Mouse (Mus musculus): Measurements from ENCODE around the gene Abr. TPM values are rescaled to one million over a fixed set of nuclear protein-coding genes. Genes with fewer than 3 reads are reported as not detected.

Abr gene
- polyA plus RNA-seq, 1 experiment from 2014 or later: 32.3 TPM

DNA sequence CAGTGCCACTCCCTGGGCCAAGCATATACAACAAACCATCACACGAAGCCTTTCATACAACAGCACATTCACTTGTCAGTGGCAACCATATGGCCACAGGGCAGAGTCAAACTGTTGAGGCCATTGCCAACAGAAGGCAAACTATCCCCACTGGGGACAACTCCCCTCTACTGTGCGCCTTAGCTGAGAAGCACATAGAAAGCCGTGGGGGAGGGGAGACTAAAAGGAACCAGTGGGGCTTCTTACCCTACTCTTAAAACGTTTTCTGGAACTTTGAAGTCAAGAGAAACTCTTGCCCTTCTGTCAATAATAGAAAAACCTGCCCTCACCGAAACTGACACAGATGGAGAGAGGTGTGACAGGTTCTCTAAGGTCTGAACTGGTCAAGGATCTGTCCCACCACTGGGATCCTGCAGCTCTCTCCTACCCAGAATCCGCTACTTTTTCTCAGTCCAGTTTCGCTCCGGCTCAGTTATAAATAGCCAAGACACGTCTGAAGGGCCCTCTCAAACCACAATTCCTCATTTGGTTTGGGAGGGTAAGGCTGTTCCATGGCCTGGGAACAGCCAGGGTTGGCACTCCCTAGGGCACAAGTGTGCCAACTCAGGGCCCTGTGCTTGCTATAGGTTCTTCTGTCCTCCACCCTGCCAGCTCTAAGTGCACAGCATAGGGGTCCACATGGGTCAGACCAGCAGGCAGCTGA is 124.9 kb downstream of the Abr start:
- Histone ChIP-seq H3K4me3 (ENCODE audit: low read depth, low read length) (no peak overlapping the region), H3K27me3 (ENCODE audit: control insufficient read depth, insufficient read depth, low read length) (no peaks in the 10 kb centered on the region), H3K9me3 (replicated peaks; ENCODE audit: control insufficient read depth, low read length) (no peaks in the 10 kb centered on the region), H3K4me2 (ENCODE audit: low read depth, low read length) (no peak overlapping the region), H3K36me3 (replicated peaks; ENCODE audit: control insufficient read depth, insufficient read depth, low read depth, low read length) (no peaks in the 10 kb centered on the region), H3K27ac (replicated peaks; ENCODE audit: low read depth, low read length) (no peak overlapping the region), H3K4me1 (ENCODE audit: control insufficient read depth, insufficient read depth, low read length) (peaks cover 2% of the 10 kb centered on the region; the same call in 1 of the 2 replicates), H3K9ac (replicated peaks; ENCODE audit: low read length) (no peak overlapping the region)
- ATAC-seq (replicated peaks; ENCODE audit: insufficient number of reproducible peaks, low FRiP score, low TSS enrichment, low read depth) (no peak), DNase-seq (ENCODE audit: low spot score) (no peak)
- 78% methylated on average over 9 of the region's 9 CpGs for WGBS

DNA sequence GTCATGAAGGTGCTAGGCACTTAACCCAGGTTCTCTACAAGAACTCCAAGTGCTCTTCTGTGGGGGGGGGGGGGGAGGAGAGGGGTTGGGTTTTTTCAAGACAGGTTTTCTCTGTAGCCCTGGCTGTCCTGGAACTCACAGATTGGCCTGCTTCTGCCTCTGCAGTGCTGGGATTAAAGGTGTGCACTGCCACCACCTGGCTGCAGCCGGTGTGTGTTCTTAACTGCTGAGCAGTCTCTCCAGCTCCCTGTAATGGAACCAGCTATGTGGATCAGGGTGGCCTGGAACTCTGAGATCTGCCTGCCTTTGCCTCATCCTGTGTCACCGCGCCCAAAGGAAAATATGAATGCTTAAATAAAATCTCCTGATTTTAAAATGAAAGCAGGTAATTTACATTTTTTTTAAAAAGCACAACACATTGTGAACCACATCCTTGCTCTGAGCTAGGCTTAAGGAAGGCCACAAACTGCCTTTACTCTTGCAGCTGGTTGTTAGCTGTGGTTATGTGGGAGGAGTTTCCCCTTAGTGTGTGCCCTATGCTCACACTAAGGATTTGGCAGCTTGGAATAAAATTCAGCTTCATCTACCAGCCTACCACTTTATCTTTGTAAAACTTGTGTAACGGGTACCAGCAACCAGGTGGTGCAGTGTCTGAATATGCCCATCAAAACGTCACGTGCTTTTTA is 125.9 kb downstream of the Abr start:
- Histone ChIP-seq H3K4me2 (ENCODE audit: low read depth, low read length) (no peak overlapping the region), H3K4me3 (ENCODE audit: low read depth, low read length) (no peak overlapping the region), H3K9ac (replicated peaks; ENCODE audit: low read length) (no peak overlapping the region), H3K27ac (replicated peaks; ENCODE audit: low read depth, low read length) (no peak overlapping the region), H3K4me1 (ENCODE audit: control insufficient read depth, insufficient read depth, low read length) (peaks cover 2% of the 10 kb centered on the region; the same call in 1 of the 2 replicates), H3K9me3 (replicated peaks; ENCODE audit: control insufficient read depth, low read length) (no peaks in the 10 kb centered on the region), H3K27me3 (ENCODE audit: control insufficient read depth, insufficient read depth, low read length) (no peaks in the 10 kb centered on the region), H3K36me3 (replicated peaks; ENCODE audit: control insufficient read depth, insufficient read depth, low read depth, low read length) (no peaks in the 10 kb centered on the region)
- 69% methylated on average over 6 of the region's 6 CpGs for WGBS
- DNase-seq (ENCODE audit: low spot score) (peak; percentile 64), ATAC-seq (replicated peaks; ENCODE audit: insufficient number of reproducible peaks, low FRiP score, low TSS enrichment, low read depth) (no peak)

- DNase-seq (ENCODE audit: low spot score) (no peak), ATAC-seq (replicated peaks; ENCODE audit: insufficient number of reproducible peaks, low FRiP score, low TSS enrichment, low read depth) (no peak)
- H3K9me3 ChIP-seq (replicated peaks; ENCODE audit: control insufficient read depth, low read length): no peaks in the 10 kb centered on the region
- H3K4me2 ChIP-seq (ENCODE audit: low read depth, low read length): peak overlapping the region; percentile 78
- H3K4me1 ChIP-seq (ENCODE audit: control insufficient read depth, insufficient read depth, low read length): peaks cover 2% of the 10 kb centered on the region; the same call in 1 of the 2 replicates
- WGBS: 20% methylated on average over 19 of the region's 19 CpGs
- peak overlapping the region; percentile 77 for H3K9ac ChIP-seq (replicated peaks; ENCODE audit: low read length)
- H3K4me3 ChIP-seq (ENCODE audit: low read depth, low read length): peak overlapping the region; percentile 53
- peak overlapping the region; percentile 90; the same call in 1 of the 2 replicates for H3K27ac ChIP-seq (replicated peaks; ENCODE audit: low read depth, low read length)
- H3K36me3 ChIP-seq (replicated peaks; ENCODE audit: control insufficient read depth, insufficient read depth, low read depth, low read length): no peaks in the 10 kb centered on the region
- H3K27me3 ChIP-seq (ENCODE audit: control insufficient read depth, insufficient read depth, low read length): no peaks in the 10 kb centered on the region
These were observed 126.7 kb downstream of the Abr start for GRCm38 (mm10) chr11:76495127-76496028.

GRCm38 (mm10) chr11:76494360-76495126 is 127.6 kb downstream of the Abr start:
- no peaks in the 10 kb centered on the region for H3K9me3 ChIP-seq (replicated peaks; ENCODE audit: control insufficient read depth, low read length)
- H3K27ac ChIP-seq (replicated peaks; ENCODE audit: low read depth, low read length): peak overlapping the region; percentile 90
- no peaks in the 10 kb centered on the region for H3K27me3 ChIP-seq (ENCODE audit: control insufficient read depth, insufficient read depth, low read length)
- peak; percentile 74 for ATAC-seq (replicated peaks; ENCODE audit: insufficient number of reproducible peaks, low FRiP score, low TSS enrichment, low read depth)
- WGBS: under 1% methylated on average over 62 of the region's 67 CpGs
- H3K4me2 ChIP-seq (ENCODE audit: low read depth, low read length): peak overlapping the region; percentile 78
- DNase-seq (ENCODE audit: low spot score): peak; percentile 71
- peaks cover 2% of the 10 kb centered on the region; the same call in 1 of the 2 replicates for H3K4me1 ChIP-seq (ENCODE audit: control insufficient read depth, insufficient read depth, low read length)
- no peaks in the 10 kb centered on the region for H3K36me3 ChIP-seq (replicated peaks; ENCODE audit: control insufficient read depth, insufficient read depth, low read depth, low read length)
- peak overlapping the region; percentile 53 for H3K4me3 ChIP-seq (ENCODE audit: low read depth, low read length)
- H3K9ac ChIP-seq (replicated peaks; ENCODE audit: low read length): peak overlapping the region; percentile 77

DNA sequence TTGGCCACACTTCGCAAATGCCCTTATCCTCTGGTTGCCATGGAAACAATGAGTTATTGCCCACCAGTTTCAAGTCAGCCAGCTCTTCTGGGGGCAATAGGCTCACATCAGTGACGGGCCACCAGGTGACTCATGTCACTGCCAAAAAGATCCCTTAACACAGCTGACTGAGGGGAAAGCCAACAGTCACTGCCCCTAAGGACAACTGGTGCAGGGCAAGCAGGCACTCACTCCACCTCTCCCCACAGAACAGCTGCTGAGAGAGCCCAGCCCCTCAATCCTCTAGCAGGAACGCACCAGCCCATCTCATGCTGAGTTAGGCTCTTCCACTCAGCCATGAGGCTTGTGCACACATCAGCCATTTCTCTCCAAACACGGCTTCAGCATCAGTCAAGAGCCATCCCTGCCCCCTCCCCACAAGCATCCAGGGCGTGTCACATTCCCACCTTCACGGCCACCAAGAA is 128.3 kb downstream of the Abr start:
- 15% methylated on average over 6 of the region's 6 CpGs for WGBS
- ATAC-seq (replicated peaks; ENCODE audit: insufficient number of reproducible peaks, low FRiP score, low TSS enrichment, low read depth): peak; percentile 26
- Histone ChIP-seq H3K9me3 (replicated peaks; ENCODE audit: control insufficient read depth, low read length) (no peaks in the 10 kb centered on the region), H3K4me3 (ENCODE audit: low read depth, low read length) (peak overlapping the region; percentile 53), H3K27me3 (ENCODE audit: control insufficient read depth, insufficient read depth, low read length) (no peaks in the 10 kb centered on the region), H3K4me2 (ENCODE audit: low read depth, low read length) (peak overlapping the region; percentile 78), H3K9ac (replicated peaks; ENCODE audit: low read length) (peak overlapping the region; percentile 77), H3K36me3 (replicated peaks; ENCODE audit: control insufficient read depth, insufficient read depth, low read depth, low read length) (no peaks in the 10 kb centered on the region), H3K27ac (replicated peaks; ENCODE audit: low read depth, low read length) (peak overlapping the region; percentile 90), H3K4me1 (ENCODE audit: control insufficient read depth, insufficient read depth, low read length) (peaks cover 2% of the 10 kb centered on the region; the same call in 1 of the 2 replicates)
- peak; percentile 38 for DNase-seq (ENCODE audit: low spot score)

- H3K4me1 ChIP-seq (ENCODE audit: control insufficient read depth, insufficient read depth, low read length): peaks cover 2% of the 10 kb centered on the region; the same call in 1 of the 2 replicates
- no peak overlapping the region for H3K4me3 ChIP-seq (ENCODE audit: low read depth, low read length)
- ATAC-seq (replicated peaks; ENCODE audit: insufficient number of reproducible peaks, low FRiP score, low TSS enrichment, low read depth) (no peak), DNase-seq (ENCODE audit: low spot score) (no peak)
- no peaks in the 10 kb centered on the region for H3K36me3 ChIP-seq (replicated peaks; ENCODE audit: control insufficient read depth, insufficient read depth, low read depth, low read length)
- H3K27ac ChIP-seq (replicated peaks; ENCODE audit: low read depth, low read length): no peak overlapping the region
- H3K9ac ChIP-seq (replicated peaks; ENCODE audit: low read length): no peak overlapping the region; the same call in 1 of the 2 replicates
- H3K4me2 ChIP-seq (ENCODE audit: low read depth, low read length): peak overlapping the region; percentile 78
- no peaks in the 10 kb centered on the region for H3K9me3 ChIP-seq (replicated peaks; ENCODE audit: control insufficient read depth, low read length)
- WGBS: 76% methylated on average over 4 of the region's 4 CpGs
- no peaks in the 10 kb centered on the region for H3K27me3 ChIP-seq (ENCODE audit: control insufficient read depth, insufficient read depth, low read length)
These were observed 128.9 kb downstream of the Abr start for GRCm38 (mm10) chr11:76493167-76493566.

DNA sequence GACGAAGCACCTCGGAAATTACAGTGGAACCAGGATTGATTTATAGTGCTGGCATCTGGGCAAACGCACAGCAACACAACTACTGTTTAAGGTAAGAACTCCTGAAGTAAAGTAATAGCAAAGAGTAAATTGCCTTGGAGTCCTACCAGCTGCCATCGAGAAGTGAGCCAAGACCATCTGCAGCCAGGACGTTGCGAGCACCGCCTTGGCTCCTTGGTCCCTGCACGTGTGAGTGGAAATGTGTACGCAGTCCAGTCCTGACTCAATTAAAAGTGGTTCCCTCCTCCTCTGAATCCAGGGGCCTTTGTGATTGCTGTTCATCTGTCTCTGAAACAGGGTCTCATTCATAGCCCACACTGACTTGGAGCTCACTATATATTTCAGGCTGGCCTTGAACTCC is 130.3 kb downstream of the Abr start:
- Histone ChIP-seq H3K27ac (replicated peaks; ENCODE audit: low read depth, low read length) (no peak overlapping the region), H3K36me3 (replicated peaks; ENCODE audit: control insufficient read depth, insufficient read depth, low read depth, low read length) (no peaks in the 10 kb centered on the region), H3K4me2 (ENCODE audit: low read depth, low read length) (no peak overlapping the region), H3K9ac (replicated peaks; ENCODE audit: low read length) (no peak overlapping the region; the same call in 1 of the 2 replicates), H3K4me1 (ENCODE audit: control insufficient read depth, insufficient read depth, low read length) (peaks cover 2% of the 10 kb centered on the region; the same call in 1 of the 2 replicates), H3K27me3 (ENCODE audit: control insufficient read depth, insufficient read depth, low read length) (no peaks in the 10 kb centered on the region), H3K4me3 (ENCODE audit: low read depth, low read length) (no peak overlapping the region), H3K9me3 (replicated peaks; ENCODE audit: control insufficient read depth, low read length) (no peaks in the 10 kb centered on the region)
- DNase-seq (ENCODE audit: low spot score) (no peak), ATAC-seq (replicated peaks; ENCODE audit: insufficient number of reproducible peaks, low FRiP score, low TSS enrichment, low read depth) (no peak)
- 83% methylated on average over 9 of the region's 9 CpGs for WGBS

All from embryonic facial prominence, embryonic 11.5 days (tissue).